Mouse (Mus musculus): ENCODE results near the gene Tardbp.

The Tardbp gene

DNA sequence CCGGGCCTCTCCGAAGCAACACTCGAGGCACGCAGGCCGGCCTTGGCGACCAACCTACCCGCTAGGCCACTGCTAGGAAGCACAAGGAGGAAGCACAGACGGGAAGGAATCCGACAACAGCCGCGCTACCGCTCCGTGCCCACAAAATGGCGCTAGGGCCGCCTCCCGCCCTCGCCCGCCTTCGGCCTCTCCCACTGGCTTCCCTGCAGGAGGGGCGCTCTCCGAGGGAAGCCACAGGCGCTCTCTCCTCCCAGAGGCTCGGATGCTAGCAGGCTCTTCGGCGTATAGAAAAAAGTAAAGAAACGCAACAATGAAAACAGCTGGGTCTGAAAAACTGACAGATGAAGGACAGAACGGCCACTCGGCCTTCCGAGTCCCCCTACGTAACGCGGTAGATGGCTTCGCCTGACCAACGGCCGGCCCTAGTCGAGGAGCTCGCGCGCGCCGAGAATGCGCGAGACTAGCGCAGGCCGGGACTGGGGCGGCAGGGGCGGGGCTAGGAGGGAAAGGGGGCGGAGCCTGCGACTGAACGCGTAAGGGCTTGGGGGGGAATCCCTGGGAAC lies at the start of gene Tardbp:
Gene Tardbp, minus strand, starts transcription at position 397 of the 563 bp plus-strand sequence.
- DNase-seq, result peak; percentile 94

DNA sequence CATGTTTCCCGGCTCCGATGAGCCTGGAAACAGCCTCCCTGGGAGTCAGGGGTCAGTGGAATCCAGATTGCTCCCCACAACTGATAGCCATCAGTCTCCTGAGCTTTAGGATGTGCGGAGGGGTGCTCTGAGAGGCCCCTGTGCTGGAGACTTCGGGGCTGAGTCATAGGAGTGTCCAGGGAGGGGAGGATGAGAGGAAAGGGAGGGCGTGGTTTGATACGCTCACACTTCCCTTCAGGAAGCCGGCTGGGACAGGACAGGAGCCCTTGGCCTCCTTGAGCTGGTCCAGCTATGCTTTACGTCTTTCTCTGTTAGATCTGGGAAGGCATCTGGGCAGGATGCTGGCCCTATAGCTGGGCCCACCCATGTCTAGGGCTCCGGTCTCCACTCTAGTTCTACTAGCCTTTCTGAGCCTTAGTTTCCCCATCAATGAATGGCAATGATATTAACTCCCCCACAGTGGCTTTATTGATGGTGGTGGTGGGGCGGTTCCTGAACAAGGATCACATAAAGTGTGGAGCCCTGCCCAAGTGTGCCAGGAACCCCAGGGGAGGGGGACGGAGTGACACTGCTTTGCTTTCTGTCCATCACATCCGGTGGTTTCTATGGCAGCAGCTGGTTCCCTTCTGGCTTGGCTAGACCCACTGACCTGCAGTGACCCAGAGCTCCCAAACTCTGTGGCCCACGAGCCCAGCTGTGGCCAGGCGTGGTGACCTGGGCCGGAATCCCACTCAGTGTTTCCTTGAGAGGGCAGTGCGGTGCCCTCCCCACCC lies 49.6 kb upstream of the Tardbp start:
- DNase-seq, result no peak

DNA sequence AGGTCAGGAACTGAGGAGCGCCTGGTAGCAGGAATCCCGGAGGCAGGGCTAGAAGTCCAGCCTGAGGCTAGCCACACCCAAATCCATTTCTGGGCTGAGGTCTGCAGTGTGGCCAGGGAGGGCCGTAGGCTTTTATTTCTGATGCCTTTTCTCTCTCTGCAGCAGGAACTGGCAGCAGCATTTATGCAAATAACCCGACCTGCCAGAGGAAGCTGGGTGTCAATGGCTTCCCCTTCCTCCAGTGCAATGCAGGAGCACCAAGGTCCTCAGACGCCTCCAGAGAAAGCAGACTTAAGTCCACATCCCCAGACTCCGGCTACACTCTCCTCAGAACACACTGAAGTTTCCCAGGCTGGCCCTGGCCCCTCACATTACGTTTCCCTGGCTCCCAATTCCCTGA lies 48.2 kb upstream of the Tardbp start:
- no peak for DNase-seq

DNA sequence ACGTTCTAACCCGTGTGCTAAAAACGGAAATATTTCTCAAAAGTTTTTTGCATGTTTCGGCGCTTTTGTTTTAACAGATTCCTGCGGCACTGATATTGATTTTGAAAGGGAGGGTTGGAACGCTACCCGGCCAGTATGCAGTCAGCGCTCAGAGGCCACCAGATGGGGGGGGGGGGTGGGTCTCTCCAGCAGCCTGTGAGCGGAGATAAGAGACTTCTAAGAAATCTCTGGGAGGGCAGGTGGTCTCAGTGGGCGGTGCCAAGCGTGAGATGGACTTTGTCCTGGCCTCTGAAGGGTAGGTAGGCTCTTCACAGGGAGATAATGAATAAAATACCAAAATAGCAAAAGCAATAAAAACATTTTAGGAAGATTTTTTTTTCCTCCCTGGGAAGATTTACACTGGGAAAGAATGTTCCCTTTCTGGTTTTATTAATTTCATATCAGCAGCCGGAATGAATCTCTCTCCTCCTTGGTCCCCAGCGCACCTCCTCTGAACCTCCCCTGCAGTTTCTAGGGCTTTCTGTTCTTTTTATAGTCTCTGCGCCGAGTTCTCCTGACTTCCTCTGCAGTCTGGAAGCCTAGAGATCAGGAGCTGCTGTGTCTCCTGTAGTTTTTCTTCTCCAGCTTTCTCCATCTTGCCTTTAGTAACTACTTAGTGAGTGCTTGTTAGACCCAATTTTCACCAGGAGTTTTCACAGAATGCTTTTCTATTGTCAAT lies 44.6 kb upstream of the Tardbp start:
- no peak for DNase-seq

DNA sequence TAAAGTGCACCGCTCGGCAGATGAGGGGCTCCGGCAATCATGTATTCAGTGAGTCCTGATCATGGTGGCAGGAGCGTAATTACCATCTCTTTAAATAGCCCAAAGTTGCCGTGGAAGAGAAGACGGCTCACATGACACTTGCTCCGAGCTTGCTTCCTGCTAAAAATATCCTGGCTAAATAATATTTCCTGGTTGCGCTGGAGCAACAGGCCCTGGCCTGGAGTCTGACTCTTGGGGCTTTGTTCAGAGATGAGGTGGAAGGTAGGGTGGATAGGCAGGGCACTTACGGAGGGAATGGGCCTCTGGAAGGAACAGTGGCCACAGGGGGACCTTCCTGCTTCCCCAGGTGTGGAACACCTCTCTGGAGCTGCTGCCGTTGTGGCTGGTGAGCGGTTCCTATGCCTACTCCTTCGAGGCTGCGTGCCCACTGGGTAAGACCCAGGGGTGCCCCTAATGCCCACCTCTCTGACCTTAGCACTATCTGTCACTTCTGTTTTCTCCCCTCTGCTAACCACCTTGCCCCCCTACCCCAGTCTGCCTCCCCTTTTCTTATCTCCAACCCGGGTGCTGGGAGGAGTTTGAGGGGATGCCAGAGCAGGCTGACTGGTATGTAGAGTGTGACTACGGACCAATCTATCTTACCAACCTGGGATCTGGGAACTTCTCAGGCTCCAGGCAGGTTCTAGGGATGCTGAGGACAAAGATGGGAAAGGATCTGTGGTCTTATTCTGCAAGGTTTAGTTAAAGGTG lies 40.4 kb upstream of the Tardbp start:
- no peak for DNase-seq

DNA sequence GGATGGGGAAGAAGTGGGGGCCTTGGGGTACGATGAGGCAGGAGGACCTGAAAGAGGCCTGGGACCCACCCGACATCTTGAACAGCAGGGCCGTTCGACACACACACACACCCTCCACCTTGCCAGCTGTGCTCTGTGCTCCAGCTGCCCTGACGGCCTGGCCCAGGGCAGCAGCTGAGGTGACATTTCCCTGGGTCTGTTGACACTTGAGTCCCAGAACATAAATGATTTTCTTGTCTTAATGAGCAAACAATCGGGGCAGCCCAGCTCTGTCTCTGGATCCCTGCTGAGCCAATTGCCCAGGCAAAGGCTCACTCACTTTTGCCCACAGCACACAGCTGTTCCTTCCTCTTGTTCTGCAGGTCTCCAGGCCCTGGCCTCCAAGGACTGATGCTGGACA lies 37.2 kb upstream of the Tardbp start:
- DNase-seq, result no peak

GRCm38 (mm10) chr4:148663326-148663725 lies 36.5 kb upstream of the Tardbp start:
- DNase-seq, result no peak

- peak; percentile 34 for DNase-seq
Observed at GRCm38 (mm10) chr4:148662168-148662965, 35.5 kb upstream of the Tardbp start.

GRCm38 (mm10) chr4:148660174-148660573 lies 33.4 kb upstream of the Tardbp start:
- no peak for DNase-seq

DNA sequence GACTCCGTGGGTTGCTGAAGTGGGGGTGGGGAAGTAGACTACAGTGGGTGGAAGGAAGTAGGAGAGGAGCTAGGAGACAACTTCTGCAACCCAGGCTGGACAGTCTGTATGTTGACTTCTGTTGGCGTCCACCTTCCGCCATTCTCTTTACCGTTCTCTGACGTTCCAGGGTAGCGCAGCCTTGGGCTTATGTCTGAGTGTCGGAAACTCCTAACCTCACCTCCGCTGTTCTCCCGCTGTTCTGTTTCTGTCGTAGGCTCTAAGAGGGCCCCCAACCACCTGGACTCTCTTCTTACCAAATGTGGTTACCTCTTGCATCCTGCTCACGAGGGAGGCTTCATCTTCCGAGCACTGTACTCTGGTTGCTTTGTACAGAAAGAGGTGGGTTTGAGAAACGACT lies 31.0 kb upstream of the Tardbp start:
- no peak for DNase-seq

DNA sequence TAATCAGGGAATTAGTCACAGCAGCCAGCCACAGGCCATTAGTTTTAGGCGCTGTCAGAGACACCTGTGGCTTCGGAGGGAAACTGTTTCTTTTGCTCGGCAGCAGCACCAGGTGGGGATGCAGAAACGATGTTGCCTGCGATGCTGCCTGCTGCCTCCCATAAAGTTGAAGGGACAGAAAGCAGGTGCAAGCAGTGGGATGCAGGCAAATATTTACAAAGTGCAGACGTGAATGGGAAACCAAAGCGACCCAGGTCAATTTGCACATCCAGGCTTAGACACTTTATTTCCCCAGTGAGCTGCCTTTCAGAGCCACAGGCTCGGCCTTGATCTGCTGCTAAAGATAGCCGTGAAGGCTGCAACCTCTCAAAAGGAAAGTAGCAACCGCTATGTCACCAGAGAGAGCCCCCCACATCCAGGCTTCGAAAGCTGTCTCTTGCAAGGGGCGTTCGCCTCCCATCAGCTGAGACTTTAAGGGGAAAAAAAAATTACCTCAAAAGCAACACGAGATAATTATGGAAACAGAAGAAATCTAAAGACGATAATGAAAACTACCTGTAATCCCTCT lies 30.0 kb upstream of the Tardbp start:
- DNase-seq, result no peak

DNA sequence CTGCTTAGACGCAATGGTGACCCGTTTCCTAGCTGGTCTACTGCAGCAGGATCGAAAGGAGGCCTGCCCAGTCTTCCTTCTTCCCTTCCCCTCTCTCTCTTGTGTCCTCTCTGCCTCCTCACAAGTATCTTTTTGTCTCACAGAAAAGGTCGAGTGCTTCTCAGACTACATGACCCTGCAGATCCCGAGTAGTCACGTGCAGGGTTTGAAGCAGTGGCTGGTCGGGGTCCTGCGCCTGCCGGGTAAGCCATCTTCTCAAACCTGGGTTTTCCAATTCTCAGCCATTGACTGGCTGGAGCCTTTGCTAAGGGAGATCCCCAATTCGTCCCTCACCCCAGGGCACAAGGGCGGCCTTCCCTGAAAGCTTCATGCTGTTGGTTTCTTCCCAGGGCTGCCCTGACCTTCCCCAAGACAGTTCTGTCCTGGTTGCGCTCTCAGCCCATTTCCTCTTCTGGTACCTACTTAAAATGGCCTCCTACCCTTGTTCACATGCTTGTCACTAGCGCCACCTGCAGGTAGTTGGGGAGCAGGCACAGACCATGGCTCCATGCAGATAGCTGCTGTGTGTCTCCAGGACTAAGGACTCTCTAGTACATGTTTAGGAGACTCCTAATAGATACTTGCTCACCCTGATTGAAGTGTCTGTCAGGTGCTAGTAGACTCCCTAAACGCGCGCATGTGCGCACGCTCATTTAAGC lies 28.0 kb upstream of the Tardbp start:
- DNase-seq, result peak; percentile 32

DNA sequence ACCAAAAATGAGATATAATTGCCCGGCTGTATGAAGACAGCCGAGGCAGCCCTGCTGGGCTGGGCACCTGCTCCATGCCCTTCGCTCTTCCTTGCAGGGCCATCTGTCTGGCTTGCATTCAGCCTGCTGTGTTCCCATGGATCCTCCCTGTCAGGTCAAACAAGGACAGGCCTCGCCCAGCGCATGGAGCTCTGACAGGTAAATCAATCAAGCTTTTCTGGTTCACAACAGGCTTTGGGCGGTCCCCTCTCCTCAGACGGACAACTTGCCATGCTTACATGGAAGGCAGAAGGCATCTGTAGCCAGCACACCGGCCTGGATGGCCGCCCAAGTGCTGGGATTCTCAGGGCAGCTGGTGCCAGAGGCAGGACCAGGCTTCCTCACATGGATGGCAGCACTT lies 24.2 kb upstream of the Tardbp start:
- no peak for DNase-seq

DNA sequence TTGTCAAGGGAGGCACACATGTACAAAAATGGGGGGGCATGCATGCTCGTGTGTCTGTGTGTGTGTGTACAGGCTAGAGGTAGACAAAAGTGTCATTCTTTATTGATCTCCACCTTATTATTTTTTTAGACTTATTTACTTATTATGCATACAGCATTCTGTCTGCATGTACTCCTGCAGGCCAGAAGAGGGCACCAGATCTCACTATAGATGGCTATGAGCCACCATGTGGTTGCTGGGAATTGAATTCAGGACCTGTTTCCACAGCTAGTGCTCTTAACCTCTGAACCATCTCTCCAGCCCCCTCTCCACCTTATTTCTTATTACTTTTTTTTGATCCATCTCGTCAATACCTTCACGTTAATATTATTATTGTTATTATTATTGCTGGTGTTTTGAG lies 22.5 kb upstream of the Tardbp start:
- DNase-seq, result no peak

DNA sequence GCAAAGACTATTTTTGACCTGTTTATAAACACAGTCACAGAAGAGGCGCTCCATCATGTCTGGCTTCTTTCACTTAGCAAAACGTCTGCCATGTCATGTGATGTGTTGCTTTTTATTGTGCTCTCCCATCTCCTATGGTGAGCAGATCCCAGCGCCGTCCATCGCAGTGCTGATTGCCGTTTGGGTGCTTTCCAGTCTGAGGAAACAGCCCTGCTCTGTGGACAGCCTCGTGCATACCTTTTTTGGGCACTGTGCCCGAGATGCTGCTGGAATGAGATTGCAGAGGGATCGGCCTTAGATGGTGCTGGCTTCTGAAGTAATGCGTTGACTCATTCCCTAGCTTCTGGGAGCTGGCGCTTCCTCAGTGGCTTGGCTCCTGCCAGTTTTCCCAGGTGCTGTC lies 19.8 kb upstream of the Tardbp start:
- DNase-seq, result peak; percentile 30

- DNase-seq, result no peak
Observed at GRCm38 (mm10) chr4:148644926-148645325, 18.1 kb upstream of the Tardbp start.

- no peak for DNase-seq
Observed at GRCm38 (mm10) chr4:148644157-148644511, 17.3 kb upstream of the Tardbp start.

GRCm38 (mm10) chr4:148643291-148644156 lies 16.7 kb upstream of the Tardbp start, which contains the start of gene Gm572:
Gm572 (plus strand) TSS chr4:148643317.
- DNase-seq, result peak; percentile 32

DNA sequence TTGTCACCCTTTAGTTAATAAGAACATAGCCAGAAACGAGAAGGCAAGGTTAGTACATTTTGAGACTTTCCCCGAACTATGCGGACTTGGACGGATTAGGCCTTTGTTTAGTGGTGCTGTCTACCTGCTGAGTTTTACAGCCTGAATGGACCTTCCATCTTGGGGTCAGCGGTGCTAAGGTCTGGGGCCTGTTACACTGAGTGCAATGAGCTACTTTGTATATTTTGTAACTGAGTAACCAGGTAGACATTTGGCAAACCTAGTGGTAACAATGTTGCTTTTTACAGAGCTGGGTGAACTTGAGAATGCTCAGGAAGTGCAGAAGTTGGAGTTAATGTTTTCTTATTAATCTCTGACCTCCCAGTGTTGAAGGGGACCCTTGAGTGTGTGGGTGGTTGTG lies 14.3 kb upstream of the Tardbp start:
- DNase-seq, result no peak

GRCm38 (mm10) chr4:148639455-148639854 lies 12.6 kb upstream of the Tardbp start:
- no peak for DNase-seq

GRCm38 (mm10) chr4:148638302-148638701 lies 11.5 kb upstream of the Tardbp start:
- no peak for DNase-seq
